Mouse (Mus musculus) kidney, adult 2 months (tissue): ENCODE data around the gene Cers2.
"Not testable (repeated sequence)": the region's sequence is repeated elsewhere in the genome, so short reads cannot be mapped to it uniquely, and the experiment has no call there.

Source experiments
- CTCF ChIP-seq: fragments of 200-500 bp; conservative IDR thresholded peaks from 2 replicates; pipeline ENCODE4 v1.5.1; 2011; ENCODE audit warnings: low read depth, mild to moderate bottlenecking, control low read depth, low read length, moderate library complexity, mixed read lengths; ENCODE audit not compliant: insufficient read depth, insufficient read length
- POLR2A ChIP-seq: fragments of 200-500 bp; IDR thresholded peaks from one replicate; pipeline ENCODE4 v1.6.1; 2011; ENCODE audit warnings: low read depth, low read length, control low read depth

DNA sequence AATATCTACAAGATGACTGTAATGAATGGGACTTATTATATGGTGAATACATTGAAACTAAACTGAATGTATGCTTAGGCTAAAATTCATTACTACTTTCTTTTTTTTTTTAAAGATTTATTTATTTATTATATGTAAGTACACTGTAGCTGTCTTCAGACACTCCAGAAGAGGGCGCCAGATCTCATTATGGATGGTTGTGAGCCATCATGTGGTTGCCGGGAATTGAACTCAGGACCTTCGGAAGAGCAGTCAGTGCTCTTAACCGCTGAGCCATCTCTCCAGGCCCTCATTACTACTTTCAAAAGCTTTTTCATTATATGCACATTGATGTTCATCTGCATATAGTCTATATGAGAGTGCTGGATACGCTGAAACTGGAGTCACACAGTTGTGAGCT is 33.8 kb downstream of the Cers2 start:
- not testable (repeated sequence) for TF ChIP-seq CTCF, POLR2A
